Mouse (Mus musculus) urinary bladder, postnatal 4 days (tissue): ENCODE data around the gene Plcb2.

ENCODE experiments used
- DNase-seq, 2 experiments: peaks; one replicate each; pipeline ENCODE4 v3.0.0; 2021 to 2022; ENCODE audit warnings: low spot score in 2 of 2

Gene Plcb2

GRCm38 (mm10) chr2:118716677-118717076 is 11.6 kb downstream of the Plcb2 start:
- DNase-seq: no peak

GRCm38 (mm10) chr2:118714230-118714629 is 14.0 kb downstream of the Plcb2 start:
- no peak for DNase-seq

GRCm38 (mm10) chr2:118713631-118714030 is 14.6 kb downstream of the Plcb2 start:
- no peak for DNase-seq

GRCm38 (mm10) chr2:118711038-118711494 is 17.2 kb downstream of the Plcb2 start:
- DNase-seq: no peak

- no peak for DNase-seq
Observed at GRCm38 (mm10) chr2:118709655-118710221, 18.5 kb downstream of the Plcb2 start.

GRCm38 (mm10) chr2:118708472-118708871 is 19.8 kb downstream of the Plcb2 start:
- DNase-seq: no peak

GRCm38 (mm10) chr2:118706436-118706835 is 21.8 kb downstream of the Plcb2 start:
- DNase-seq: no peak

- no peak for DNase-seq
Observed at GRCm38 (mm10) chr2:118703913-118704730, 24.1 kb downstream of the Plcb2 start, which contains the start of gene Ankrd63. Ankrd63 (minus strand) TSS chr2:118703963.

- no peak for DNase-seq
Observed at GRCm38 (mm10) chr2:118702883-118703761, 25.1 kb downstream of the Plcb2 start.

- DNase-seq: no peak
Observed at GRCm38 (mm10) chr2:118701971-118702882, 26.0 kb downstream of the Plcb2 start.

GRCm38 (mm10) chr2:118701161-118701560 is 27.1 kb downstream of the Plcb2 start:
- DNase-seq: no peak

GRCm38 (mm10) chr2:118700179-118701062 is 27.8 kb downstream of the Plcb2 start:
- peak; percentile 78 to 92 for DNase-seq

- no peak for DNase-seq
Observed at GRCm38 (mm10) chr2:118697955-118698354, 30.3 kb downstream of the Plcb2 start.

- DNase-seq: no peak
Observed at GRCm38 (mm10) chr2:118697311-118697877, 30.8 kb downstream of the Plcb2 start.

- no peak for DNase-seq
Observed at GRCm38 (mm10) chr2:118696451-118697308, 31.6 kb downstream of the Plcb2 start.

- DNase-seq: no peak
Observed at GRCm38 (mm10) chr2:118695677-118696232, 32.5 kb downstream of the Plcb2 start.

GRCm38 (mm10) chr2:118693370-118693966 is 34.8 kb downstream of the Plcb2 start:
- no peak for DNase-seq

- DNase-seq: no peak
Observed at GRCm38 (mm10) chr2:118689875-118690274, 38.4 kb downstream of the Plcb2 start.
